Mouse (Mus musculus): ENCODE results near the gene Plcd3.

The Plcd3 gene

DNA sequence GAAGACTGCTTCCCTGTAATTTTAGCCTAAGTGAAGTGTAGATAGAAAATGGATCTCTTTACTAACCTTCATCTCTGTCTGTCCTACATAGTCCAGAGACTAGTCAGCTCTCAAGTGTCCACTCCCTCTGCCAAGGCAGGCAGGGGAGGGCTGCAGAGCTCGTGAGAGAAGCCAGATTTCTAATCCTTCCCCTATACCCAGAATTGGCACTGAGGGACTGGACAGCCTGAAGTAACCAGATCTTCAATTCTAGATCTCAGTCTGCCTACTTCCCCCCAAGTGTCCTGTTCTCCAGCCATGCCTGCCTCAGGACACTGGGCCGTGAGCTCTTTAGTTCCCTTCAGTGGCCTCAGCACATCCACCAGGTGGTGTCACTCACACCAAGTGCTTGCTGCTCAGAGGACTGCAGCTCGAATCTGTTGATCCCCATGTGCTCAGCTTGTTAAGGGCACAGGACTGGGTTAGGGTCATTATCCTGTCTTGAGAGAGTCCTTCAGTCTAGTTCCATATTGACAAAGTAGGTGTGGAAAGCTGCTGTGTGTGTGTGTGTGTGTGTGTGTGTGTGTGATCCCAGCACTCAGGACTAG is 42.9 kb downstream of the Plcd3 start:
- DNase-seq, result no peak

DNA sequence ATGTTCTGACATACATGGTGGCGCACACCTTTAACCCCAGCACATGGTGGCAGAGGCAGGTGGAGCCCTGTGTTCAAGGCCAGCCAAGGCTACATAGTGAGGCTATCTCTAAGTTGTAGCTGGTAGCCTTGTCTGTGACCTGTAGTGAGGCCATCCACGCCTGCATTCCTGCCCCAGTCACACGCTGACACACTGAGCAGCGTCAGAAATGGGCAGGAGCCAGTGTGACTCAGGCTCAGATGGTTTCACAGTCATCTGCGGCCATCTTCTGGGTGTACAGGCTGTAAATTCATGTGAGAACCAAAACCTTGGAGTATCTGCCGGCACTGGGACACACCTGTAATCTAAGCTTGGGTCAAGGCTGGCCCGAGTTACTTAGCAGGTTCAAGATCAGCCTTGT is 44.8 kb downstream of the Plcd3 start:
- no peak for DNase-seq

DNA sequence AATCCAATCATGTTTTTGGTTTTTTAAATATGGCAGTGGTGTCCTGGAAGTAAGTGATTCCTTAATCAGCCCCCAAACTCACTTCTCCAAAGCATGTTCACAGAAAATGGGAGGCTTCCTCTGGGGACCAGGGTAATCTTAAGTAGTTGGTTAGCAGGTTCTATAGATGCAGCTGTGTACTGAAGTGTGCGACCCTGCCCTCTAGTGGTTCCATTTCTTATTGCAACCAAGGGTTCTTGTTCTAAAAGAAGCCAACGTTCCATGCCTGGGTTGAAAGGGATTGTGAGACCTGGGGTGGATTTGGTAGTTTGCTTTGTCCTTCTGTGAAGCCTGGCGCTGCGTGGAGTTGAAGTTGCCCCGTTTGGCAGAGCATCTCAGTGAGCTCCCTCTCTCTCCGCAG is 46.7 kb downstream of the Plcd3 start:
- DNase-seq, result peak; percentile 77 to 83

DNA sequence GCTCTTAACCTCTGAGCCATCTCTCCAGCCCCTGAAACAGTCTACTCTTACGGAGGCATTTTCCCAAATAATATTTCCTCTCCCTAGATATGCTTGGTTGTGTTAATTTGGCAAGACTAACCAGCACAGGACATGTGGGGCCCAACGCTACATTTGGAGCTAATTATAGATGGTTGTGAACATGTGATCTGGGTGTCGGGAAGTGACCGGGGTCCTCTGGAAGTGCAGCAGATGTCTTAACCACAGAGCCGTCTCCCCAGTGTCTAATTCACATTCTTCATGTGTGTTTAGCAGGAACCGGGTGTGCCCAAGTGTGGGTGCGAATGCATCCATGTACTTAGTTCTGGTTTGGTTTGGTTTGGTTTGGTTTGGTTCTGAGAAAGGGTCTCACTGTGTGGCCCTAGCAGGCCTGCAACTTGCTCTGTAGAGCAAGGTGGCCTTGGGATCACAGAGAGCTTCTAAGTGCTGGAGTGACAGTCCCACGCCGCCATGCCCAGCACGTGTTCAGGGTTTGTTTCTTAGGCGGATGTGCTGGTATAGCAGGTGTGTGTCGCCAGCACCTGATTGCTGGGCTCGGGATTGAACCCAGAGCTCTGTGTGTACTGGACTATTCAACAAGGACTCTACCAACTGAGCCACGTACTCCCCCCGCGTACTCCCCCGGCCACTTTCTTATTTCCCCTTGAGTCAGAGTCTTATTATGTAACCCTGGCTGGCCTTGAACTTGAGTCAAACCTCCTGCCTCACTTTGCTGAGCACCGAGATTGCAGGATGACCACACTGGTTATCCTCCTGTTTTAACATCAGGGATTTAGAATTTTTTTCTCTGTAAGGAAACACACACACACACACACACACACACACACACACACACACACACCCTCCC is 48.0 kb downstream of the Plcd3 start:
- DNase-seq, result no peak

DNA sequence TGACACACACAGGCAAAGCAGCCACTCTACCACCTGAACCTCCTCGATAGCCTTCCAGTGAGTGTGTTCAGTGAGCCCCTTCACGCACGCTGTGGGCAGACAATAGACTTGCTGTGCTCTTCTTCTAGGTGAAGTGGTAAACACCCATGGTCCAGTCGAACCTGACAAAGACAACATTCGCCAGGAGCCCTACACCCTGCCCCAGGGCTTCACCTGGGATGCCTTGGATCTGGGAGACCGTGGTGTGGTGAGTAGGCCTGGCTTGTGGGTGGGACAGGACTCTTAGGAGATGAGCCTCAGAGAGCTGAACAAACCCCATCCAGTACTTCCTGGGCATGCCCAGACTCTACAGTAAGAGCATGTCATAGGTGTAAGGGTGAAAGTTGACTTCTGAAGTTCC is 49.4 kb downstream of the Plcd3 start:
- no peak for DNase-seq

DNA sequence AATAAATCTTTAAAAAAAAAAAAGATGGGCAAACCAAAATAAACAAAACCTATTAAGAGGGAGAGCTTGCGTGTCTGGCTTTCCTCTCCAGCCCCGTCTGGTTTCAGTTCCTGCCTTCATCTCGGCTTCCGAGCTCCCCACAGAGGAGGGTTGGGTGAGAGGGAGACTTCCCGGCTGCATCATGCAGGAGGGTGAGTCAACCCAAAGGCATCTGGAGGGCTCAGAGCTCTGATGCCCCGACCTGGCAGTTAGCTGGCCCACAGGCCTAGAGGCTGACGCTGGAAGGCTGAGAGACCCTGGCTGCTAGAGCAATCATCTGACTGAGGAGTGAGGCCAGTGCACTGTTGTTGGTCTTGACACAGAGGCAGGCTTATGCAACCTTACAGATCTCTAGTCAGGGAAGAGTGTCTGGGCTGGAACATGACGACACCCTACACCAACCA is 50.2 kb downstream of the Plcd3 start:
- peak in 1 of 2 experiments; percentile 31 for DNase-seq

GRCm38 (mm10) chr11:103050153-103050552 is 51.3 kb downstream of the Plcd3 start:
- no peak for DNase-seq

DNA sequence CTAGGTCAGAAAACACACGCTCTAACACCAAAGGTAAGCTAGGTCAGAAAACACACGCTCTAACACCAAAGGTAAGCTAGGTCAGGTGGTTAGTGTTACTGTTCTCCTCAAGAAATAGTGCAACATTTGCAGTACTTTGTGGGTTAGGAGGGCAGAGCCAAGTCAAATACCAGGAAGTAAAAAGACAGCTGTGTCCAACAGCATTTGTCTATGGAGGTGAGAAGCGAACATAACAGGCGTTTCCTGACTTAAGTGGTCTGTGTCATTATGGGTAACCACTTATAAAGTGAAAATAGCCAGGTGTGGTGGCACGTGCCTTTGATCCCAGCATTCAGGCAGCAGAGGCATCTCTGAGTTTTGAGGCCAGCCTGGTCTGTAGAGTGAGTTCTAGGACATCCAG is 51.8 kb downstream of the Plcd3 start:
- DNase-seq, result no peak

GRCm38 (mm10) chr11:103046286-103046685 is 55.2 kb downstream of the Plcd3 start:
- DNase-seq, result no peak

- DNase-seq, result no peak
These were observed 57.5 kb downstream of the Plcd3 start for GRCm38 (mm10) chr11:103043982-103044381.

DNA sequence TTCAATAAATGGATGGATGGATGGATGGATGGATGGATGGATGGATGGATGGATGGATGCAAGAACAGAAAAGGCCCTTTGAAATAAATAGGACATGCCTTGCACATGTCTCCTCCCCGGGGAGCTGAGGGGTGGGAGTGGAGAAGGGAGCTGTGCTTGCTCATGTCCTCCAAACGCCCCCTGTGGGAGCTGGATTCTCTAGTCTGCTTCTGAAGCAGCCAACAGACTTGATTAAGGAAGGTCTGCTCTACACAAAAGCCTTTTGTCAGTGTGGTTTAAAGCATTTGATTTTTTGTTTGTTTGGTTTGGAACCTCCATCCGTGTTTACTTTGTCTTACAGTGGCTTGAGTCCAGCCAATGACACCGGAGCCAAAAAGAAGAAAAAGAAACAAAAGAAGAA is 58.6 kb downstream of the Plcd3 start:
- peak; percentile 36 to 37 for DNase-seq

DNA sequence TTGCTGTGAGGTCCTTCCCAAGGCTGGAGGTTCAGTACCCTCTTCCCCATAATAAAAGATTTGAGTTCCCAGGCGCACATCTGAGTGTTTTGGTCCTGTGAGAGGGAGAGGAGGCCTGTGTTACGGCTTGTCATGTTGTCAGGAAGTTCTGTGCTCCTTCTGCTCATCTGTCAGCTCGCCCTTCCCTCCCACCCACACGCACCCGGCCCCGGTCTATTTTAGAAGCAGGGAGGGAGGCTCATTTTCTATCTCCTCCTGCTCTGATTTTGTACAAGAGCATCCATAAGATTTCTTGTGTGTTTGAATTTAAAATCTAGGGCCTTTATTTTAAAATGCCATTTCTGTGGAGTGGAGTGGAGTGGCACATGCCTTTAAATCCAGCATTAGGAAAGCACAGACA is 63.4 kb downstream of the Plcd3 start:
- no peak for DNase-seq

- no peak for DNase-seq
These were observed 64.5 kb downstream of the Plcd3 start for GRCm38 (mm10) chr11:103036881-103037465.

DNA sequence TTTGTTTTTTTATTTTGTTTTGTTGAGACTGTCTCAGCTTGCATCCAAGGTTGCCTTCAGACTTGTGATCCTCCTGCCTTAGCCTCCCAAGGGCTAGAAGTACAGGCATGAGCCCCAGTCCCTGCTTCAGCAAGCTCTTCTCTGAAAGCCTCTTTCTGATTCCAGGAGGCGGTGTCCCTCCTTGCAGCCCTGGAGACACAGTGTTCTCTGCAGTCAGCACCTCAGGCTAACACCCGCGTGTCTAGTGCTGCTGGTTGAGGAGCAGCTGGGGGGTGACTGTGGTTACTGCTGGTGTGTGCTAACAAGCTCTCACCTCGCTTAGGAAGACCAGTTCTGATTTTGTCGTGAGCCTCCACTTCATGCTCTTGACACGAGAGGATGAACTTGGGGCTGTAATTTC is 66.5 kb downstream of the Plcd3 start:
- no peak for DNase-seq

DNA sequence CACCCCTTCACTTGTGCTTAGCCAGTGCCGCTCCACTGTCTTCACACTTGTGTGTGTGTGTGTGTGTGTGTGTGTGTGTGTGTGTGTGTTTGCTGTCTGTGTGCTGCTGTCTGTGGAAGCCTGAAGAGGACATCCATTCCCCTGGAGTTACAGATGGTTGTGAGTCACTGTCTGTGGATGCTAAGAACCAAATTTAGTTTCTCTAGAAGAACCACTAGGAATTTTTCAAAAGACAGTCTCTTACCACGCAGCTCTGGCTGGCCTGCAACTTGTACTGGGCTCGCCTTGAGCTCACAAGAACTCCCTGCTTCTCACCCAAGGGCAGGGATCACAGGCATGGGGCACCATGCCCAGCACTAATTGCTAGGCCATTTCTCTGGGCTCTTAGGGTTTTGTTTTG is 68.4 kb downstream of the Plcd3 start:
- no peak for DNase-seq

GRCm38 (mm10) chr11:103028176-103028891 is 73.1 kb downstream of the Plcd3 start, which contains the start of the genes Nmt1 and Dcakd:
TSS of gene Nmt1 (plus strand) at chr11:103028190.
TSS of gene Dcakd (minus strand) at chr11:103028333.
- peak; percentile 92 to 95 for DNase-seq

GRCm38 (mm10) chr11:103027570-103028175 is 73.8 kb downstream of the Plcd3 start:
- no peak for DNase-seq

DNA sequence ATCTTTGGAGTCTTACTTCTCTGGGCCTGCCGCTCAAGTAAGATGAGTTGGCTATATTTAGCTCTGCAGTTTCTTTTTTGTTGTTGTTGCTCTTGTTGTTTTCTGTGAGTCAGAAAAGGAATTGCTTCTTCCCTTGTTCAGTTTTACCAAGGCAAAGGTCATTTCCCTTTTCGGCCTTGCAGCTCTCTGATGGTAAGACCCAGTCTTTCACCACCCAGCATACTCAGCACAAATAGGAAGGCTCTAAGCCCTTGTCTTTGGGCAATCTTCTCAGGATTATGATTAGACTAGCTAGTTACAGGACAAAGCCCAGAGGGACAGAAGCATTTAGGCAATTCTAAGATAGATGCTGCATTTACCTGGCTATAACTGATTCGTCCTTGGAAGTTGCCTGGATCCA is 74.6 kb downstream of the Plcd3 start:
- no peak for DNase-seq

DNA sequence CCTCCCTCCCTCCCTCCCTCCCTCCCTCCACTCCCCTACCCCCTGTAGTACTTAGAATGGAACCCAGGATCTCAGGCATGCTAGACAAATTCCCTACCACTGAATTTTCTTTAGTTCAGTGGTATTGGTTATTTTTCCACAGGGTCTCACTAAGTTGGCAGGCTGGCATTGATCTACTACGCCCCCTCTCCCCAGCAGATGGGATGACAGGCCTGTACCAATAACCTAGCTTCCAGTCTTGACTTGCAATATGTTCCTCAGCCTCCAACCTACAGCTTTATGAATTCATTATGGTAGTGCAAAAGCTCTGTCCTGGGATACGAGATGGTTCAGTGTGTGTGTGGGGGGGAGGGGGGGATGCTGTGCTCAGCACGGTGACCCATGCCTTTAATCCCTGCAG is 77.5 kb downstream of the Plcd3 start:
- DNase-seq, result no peak

DNA sequence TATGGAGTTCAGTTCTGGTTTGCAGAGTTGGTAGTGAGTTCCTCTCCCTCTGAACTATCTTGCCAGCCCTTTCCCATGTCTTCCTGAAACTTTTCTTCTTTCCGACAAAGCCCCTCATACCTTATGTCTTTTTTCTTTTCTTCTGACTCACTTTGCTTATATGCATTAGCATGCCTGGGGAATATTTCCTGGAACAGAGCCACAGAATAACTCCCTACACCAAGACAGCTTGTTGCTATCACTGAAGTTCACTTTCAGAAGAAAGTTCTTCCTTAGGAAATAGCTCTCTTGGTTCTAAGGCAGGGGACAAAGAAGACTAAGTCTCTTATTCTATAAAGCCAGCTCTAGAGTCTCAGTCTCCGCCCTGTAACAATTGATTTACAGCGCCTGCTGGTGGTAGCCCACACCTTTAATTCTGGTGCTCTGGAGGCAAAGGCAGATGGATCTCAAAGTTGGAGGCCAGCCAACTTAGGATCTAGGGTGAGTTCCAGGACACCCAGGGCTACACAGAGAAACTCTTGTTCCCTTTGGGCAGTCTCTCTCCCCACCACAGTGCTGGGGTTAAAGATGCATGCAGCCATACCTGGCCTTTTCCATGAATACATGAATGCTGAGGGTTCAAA is 80.6 kb downstream of the Plcd3 start:
- peak in 1 of 2 experiments; percentile 25 for DNase-seq

Data from kidney, postnatal 4 days (tissue).